Mouse (Mus musculus) kidney, postnatal 36 days (tissue): Measurements from ENCODE around the gene Msn.
"Not testable (repeated sequence)": the region's sequence is repeated elsewhere in the genome, so short reads cannot be mapped to it uniquely, and the experiment has no call there.

Source experiments
- DNase-seq, 2 experiments: peaks; one replicate each; pipeline ENCODE4 v3.0.0; 2021 to 2022; ENCODE audit warnings: mixed read lengths in 2 of 2

The Msn gene

DNA sequence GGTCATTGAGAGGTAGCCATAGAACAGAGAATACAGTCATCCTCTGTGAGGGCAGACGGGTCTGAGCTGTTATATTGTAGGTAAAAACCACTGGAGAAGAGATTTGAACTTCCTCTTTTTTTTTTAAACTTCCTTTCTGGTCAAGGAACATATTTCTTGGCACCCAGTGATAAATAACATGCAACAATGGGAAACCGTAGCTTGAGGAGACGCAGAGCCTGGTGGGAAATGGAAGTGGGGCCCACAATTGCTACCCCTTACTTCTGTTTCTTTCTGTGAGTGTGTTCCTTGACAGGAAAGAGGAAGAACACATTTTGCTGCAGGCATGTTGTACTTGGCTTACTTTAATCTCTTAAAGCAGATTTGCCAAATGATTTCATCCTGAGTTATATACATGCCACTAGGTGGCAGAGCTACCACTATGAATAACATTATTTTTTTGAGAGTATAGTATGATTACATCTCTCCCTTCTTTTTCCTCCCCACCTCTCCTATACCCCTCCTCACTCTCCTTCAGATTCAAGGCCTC lies 49.2 kb downstream of the Msn start:
- DNase-seq, result peak in 1 of 2 experiments; percentile 15

DNA sequence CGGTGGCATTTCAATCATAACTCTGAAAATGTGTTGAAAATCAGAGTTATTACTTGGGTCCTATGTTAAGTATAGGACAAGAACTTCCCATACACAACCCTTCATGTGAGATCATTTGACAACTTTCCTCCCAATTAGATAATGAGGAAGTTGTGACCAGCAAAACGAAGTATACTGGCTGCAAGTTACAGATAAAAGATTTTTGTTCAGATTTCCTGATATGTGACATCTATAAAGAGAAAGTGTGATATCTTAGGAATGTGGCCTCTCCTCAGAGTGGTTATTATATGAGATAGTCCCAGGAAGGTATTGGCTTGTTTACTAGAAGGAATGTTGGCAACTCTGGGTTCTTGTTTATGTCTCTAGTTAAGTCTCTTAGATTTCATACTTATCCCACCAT lies 52.4 kb downstream of the Msn start:
- DNase-seq, result no peak

DNA sequence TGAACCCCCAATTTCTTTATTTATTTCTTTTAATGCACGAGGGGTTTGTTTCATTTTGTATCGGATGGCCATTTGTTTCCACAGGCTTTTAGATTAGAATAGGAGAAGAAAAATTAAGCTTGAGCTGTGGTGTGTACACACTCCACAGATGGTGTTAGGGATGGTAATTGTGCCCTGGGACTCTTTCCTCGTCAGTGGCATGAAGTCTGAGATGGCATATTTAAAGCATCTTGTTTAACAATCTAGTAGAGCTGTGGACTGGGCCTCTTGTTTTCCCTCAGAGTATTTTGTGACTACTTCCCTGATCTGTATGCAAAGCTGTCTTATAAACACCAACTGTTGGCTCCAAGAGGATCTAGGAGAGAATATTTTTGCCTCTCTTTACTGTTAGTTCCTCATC lies 57.5 kb downstream of the Msn start:
- DNase-seq, result no peak

DNA sequence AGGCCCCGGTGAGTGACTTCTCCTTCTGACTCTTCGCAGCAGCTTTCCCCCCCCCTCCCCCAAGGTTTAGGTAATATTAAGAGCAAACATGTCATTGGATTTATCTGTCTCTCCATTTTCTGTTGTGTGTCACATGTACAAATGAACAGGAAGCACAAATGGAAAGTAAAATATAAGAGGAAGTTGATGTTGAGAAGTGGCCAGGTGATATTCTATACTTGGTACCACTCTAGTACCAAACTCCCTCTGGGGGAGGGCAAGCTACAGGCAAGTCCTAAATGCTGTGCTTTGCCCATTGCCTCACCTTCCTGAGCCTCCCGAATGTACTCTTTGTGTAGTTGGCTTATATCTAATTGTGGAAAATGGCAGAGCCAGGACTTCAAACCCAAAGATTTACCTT lies 62.1 kb downstream of the Msn start:
- no peak for DNase-seq

- DNase-seq, result peak; percentile 35 to 63
Measured at GRCm38 (mm10) chrX:96162571-96162970, 66.7 kb downstream of the Msn start.

DNA sequence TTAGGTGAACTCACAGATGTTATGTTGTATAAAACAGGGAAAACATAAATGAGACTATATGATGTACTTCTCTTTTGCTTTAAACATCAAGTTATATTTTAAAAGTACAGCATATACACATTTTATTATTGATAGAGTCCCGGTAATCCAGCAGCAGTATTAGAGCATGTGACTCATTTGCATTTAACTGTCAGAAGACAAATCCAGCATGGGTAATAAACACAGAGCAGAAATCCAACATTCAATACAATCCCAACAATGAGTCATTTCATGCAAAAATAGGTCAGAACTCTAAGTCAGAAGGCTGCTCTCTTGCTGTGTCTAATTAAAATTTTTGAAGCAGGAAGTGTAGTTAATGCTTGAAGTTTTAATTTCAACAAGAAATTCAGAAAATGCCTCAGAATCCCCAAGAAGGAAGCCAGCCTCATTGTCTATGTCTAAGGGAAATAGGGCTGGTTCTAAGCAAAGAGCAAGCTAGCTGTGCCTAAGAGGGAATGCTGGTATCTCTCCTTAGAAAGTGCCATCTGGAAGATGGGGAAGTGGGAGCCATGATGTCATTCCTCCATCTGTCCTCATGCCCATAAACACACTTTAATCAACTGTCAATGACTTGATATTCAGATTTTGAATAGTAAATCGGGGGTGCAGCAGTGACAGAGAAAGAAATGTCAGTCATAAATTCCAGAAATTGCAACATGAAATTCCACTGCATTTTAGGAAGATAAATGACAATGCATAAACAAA lies 76.0 kb downstream of the Msn start:
- DNase-seq, result no peak

- DNase-seq, result peak; percentile 24 to 64
Measured at GRCm38 (mm10) chrX:96178437-96178836, 82.6 kb downstream of the Msn start.

GRCm38 (mm10) chrX:96184100-96184732 lies 88.4 kb downstream of the Msn start:
- DNase-seq, result no peak

DNA sequence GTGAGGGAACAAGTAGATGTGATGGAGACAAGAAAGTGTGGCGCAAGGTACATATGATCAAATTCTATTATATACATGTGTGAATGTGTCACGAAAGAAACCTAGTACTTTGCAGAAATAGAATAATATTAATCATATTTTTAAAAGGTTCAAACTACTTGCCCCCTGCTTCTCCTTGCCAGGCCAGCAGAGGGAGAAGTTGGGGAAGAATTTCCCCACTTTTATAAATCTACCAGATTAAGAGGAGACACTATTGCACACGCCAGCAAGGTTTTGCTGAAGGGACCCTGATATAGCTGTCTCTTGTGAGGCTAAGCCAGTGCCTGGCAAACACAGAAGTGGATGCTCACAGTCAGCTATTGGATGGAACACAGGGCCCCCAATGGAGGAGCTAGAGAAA lies 109.3 kb downstream of the Msn start:
- not testable (repeated sequence) for DNase-seq

DNA sequence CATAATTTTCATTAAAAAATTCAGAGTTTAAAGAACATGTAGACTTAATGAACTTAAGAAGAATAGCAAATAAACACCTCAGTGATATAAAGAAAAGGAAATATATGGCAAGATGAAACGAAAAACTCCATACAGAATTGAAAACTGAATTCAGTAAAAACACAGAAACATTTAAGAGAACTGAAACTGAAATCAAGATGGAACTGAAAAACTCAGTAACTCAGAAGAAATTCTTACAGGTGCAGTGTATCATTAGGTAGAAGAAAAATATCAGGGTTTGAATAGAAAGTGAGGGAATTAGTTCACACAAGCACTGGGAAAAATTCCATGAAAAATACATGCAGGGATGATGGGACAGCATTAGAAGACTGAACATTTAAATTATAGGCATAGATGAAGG lies 111.0 kb downstream of the Msn start:
- no peak for DNase-seq

GRCm38 (mm10) chrX:96218088-96218487 lies 122.2 kb downstream of the Msn start:
- DNase-seq, result no peak
